Mouse (Mus musculus) neural tube, embryonic 14.5 days (tissue): ENCODE results near the gene Metap1d. TPM values are rescaled to one million over a fixed set of nuclear protein-coding genes. Genes with fewer than 3 reads are reported as not detected.
A peak's percentile ranks its signal among the peaks of the same experiment; 100 is the strongest.

ENCODE experiments used
- ATAC-seq: fragments of 200-750 bp; cut with Nextera tagmentation; 2 replicates; pipeline ENCODE4 v1.8.0; 2017; ENCODE audit warnings: low read depth, mild to moderate bottlenecking, moderate TSS enrichment, moderate library complexity
- H3K27ac ChIP-seq: fragments of 300-500 bp; sonication (generic); 2 replicates; pipeline ENCODE4 v1.5.1; 2014; ENCODE audit warnings: low read depth, mild to moderate bottlenecking, control low read depth, low read length, moderate library complexity, mixed read lengths
- H3K27me3 ChIP-seq: fragments of 300-500 bp; sonication (generic); 2 replicates; pipeline ENCODE4 v1.6.1; 2014; ENCODE audit warnings: low read length; ENCODE audit not compliant: control insufficient read depth, insufficient read depth
- H3K36me3 ChIP-seq: fragments of 300-500 bp; sonication (generic); 2 replicates; pipeline ENCODE4 v1.6.1; 2014; ENCODE audit warnings: low read length, mixed read lengths; ENCODE audit not compliant: control insufficient read depth, insufficient read depth
- H3K4me1 ChIP-seq: fragments of 300-500 bp; sonication (generic); 2 replicates; pipeline ENCODE4 v1.6.1; 2014; ENCODE audit warnings: low read length; ENCODE audit not compliant: control insufficient read depth, insufficient read depth
- H3K4me2 ChIP-seq: fragments of 300-500 bp; sonication (generic); 2 replicates; pipeline ENCODE4 v1.6.1; 2014; ENCODE audit warnings: mild to moderate bottlenecking, low read depth, low read length, control low read depth
- H3K4me3 ChIP-seq: fragments of 300-500 bp; sonication (generic); 2 replicates; pipeline ENCODE4 v1.5.1; 2014; ENCODE audit warnings: low read depth, low read length, control low read depth, mixed read lengths
- H3K9ac ChIP-seq: fragments of 300-500 bp; sonication (generic); replicated peaks from 2 replicates; pipeline ENCODE4 v1.6.1; 2014; ENCODE audit warnings: low read depth, mild to moderate bottlenecking, control low read depth, low read length, mixed read lengths
- H3K9me3 ChIP-seq: fragments of 300-500 bp; sonication (generic); 2 replicates; pipeline ENCODE4 v1.6.1; 2016; ENCODE audit warnings: low read length; ENCODE audit not compliant: control insufficient read depth
- WGBS: fragments of 180-500 bp; shearing (Covaris S2); extraction: QIAGEN DNeasy Blood & Tissue Kit; methylation state at CpG from one replicate; pipeline ENCODE4 v1.1.7; 2014; 5-methylcytosine and 5-hydroxymethylcytosine counted together
- polyA plus RNA-seq: library from polyadenylated mRNA; unstranded; fragments of >200 nt; fragmentation: Nextera tagmentation; extraction: Ambion mirVana; gene quantifications from 2 replicates; pipeline ENCODE4 v1.2.1, GENCODE M21; 2014

Metap1d gene
- 39.3 and 40.9 TPM in 2 replicates for polyA plus RNA-seq

DNA sequence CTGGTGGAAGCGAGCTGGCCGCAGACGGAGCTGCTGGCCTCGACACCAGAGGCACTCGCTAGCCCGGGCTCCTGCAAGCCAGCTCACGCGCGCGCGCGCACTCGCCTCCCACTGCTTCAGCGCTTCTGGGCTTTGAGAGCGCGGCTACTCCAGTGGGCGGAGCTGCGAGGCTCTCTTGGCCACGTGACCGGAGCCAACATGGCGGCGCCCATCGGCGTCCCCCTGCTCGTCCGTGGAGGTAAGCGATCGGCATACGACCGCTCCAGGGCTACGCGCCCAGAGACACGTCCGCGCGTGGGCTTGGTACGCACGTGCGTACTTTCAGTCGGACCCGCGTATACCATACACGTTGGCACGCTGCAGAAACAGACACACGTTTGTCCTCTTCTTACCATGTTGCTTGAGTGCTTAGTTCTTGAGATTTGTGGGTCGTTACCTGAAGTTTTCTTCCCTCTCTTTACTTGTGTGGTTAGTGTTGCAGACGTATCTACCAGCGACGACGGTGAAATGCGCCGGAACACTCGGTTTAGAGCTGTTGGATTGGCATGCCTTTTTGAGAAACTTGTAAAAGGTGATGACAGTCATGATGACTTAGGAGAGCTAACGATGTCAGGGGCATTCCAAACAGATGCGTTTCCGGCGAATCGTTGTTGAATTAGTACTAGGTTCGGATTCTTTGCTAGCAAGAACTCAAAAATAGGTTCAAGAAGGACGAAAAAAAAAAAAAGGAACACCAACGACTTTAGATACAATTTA is at the start of gene Metap1d:
Gene Metap1d (plus strand): TSS at position 116 of the 756 bp plus-strand sequence.
- Histone ChIP-seq H3K27ac (peak within 1 kb of the TSS; percentile 40; the same call in 1 of the 2 replicates), H3K4me1 (no peaks in the 10 kb centered on the region)
- under 1% methylated on average over 61 of the region's 61 CpGs for WGBS

DNA sequence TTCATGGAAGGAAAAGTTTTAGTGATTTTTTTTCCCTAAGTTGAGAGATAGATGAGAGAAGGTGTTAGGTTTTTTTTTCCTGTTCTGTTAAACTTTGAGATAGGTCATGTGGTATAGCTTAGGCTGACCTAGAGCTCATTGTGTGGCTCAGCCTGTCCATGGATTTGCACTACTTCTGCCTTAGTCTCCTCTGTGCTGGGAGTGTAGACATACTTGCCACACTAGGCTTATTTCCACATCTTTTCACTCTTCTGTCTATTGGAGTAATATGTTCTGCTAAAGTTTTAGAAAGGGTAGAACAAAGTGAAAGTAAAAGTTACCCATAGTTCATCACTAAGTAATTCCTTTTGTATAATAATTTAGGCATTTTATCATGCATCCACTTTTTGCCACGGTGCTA is 47.5 kb upstream of the Metap1d start:
- H3K9me3 ChIP-seq, result no peaks in the 10 kb centered on the region
- no peaks in the 10 kb centered on the region for H3K4me1 ChIP-seq
- ATAC-seq, result no peak
- no peaks in the 10 kb centered on the region for H3K36me3 ChIP-seq
- 93% methylated on average over 1 of the region's 1 CpGs for WGBS
- H3K9ac ChIP-seq, result no peak overlapping the region
- no peak overlapping the region for H3K4me2 ChIP-seq
- H3K27ac ChIP-seq, result no peak overlapping the region
- no peak overlapping the region for H3K4me3 ChIP-seq
- H3K27me3 ChIP-seq, result no peaks in the 10 kb centered on the region

More for the DNA sequence above, at the start of gene Metap1d:
- Histone ChIP-seq H3K36me3 (no peaks in the 10 kb centered on the region), H3K27me3 (0 out of 2 replicates have a peak, but pooled peaks cover 3% of the 10 kb centered on the region), H3K9me3 (no peaks in the 10 kb centered on the region), H3K4me2 (peak within 1 kb of the TSS; percentile 83), H3K9ac (peak within 1 kb of the TSS; percentile 57), H3K4me3 (peak within 1 kb of the TSS; percentile 59)
- peak; percentile 98 for ATAC-seq

DNA sequence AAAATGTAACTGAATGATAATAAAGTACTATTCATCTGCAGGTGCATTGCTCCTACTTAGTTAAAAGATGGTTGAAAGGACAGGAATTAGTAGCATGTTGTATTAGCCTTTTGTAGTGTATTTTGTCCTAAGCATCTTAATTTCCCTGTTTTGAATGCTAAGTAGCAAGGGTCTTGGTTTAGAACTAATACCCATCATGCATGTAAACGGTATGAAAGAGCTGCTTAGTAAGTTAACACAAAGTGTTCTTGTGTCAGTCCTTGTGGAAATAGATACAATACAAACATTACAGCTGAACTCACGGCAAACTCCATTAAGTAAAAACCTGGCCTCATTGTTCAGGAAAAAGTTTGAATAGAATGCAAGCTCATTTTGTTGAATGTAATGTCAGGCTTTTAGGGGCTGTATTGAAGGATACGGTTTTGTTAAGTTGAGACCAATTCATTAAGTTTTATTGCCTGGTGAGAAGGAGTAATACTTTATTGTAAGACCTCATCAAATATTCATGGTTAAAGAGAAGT is 34.3 kb upstream of the Metap1d start:
- H3K27ac ChIP-seq, result no peak overlapping the region
- 25% methylated on average over 3 of the region's 3 CpGs for WGBS
- no peaks in the 10 kb centered on the region for H3K27me3 ChIP-seq
- no peak overlapping the region for H3K9ac ChIP-seq
- no peak overlapping the region for H3K4me3 ChIP-seq
- H3K4me2 ChIP-seq, result no peak overlapping the region
- no peaks in the 10 kb centered on the region for H3K4me1 ChIP-seq
- no peak for ATAC-seq
- H3K9me3 ChIP-seq, result no peaks in the 10 kb centered on the region
- no peaks in the 10 kb centered on the region for H3K36me3 ChIP-seq

DNA sequence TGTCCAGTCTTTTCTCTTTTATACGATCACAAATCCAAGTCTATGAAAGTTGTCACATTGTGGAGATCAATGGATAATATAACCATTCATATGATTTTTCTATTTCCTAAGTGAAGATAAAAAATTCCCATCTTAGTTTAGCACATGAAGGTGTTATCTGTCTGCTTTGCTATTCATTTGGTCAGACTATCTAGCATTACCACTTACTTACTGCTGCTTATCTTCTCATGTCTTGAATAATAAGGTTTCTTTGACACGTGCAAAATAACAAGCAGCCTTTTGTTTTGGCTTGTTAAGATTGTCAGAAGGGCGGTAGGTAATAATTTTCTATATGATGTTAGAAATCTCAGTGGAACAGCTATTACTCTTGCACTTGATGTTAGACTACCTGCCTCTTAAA is 33.7 kb upstream of the Metap1d start:
- Histone ChIP-seq H3K4me3 (no peak overlapping the region), H3K9me3 (no peaks in the 10 kb centered on the region), H3K9ac (no peak overlapping the region), H3K27me3 (no peaks in the 10 kb centered on the region), H3K36me3 (no peaks in the 10 kb centered on the region), H3K4me2 (no peak overlapping the region), H3K27ac (no peak overlapping the region), H3K4me1 (no peaks in the 10 kb centered on the region)
- ATAC-seq, result no peak
- WGBS, result 76% methylated on average over 3 of the region's 3 CpGs

DNA sequence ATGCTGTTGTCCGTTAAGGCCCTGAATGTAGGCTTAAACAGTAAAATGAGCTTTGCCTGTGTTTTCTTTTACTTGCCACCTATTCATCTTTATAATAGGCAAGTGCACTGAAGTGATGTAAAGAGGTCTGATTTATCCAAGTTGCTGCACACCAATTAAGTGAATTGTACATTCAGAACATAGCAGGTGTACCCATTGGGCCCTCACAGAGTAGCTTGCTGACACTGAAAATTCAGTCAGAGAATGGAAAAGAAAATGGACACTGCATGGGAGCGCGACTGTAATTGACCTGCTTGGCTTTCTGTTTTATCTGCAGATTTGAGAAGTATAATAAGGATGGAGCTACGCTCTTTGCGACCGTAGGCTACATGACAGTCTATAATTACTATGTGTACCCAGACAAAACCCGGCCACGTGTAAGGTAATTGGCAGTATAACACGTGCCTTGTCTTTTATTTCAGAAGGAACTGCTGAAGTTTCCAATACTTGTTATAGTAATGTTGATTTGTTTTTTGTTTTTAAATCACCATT is 32.1 kb upstream of the Metap1d start:
- H3K9ac ChIP-seq, result no peak overlapping the region
- no peaks in the 10 kb centered on the region for H3K4me1 ChIP-seq
- no peak overlapping the region for H3K4me2 ChIP-seq
- no peaks in the 10 kb centered on the region for H3K9me3 ChIP-seq
- H3K27me3 ChIP-seq, result no peaks in the 10 kb centered on the region
- no peak for ATAC-seq
- H3K27ac ChIP-seq, result no peak overlapping the region
- no peak overlapping the region for H3K4me3 ChIP-seq
- WGBS, result 56% methylated on average over 9 of the region's 9 CpGs
- H3K36me3 ChIP-seq, result no peaks in the 10 kb centered on the region

DNA sequence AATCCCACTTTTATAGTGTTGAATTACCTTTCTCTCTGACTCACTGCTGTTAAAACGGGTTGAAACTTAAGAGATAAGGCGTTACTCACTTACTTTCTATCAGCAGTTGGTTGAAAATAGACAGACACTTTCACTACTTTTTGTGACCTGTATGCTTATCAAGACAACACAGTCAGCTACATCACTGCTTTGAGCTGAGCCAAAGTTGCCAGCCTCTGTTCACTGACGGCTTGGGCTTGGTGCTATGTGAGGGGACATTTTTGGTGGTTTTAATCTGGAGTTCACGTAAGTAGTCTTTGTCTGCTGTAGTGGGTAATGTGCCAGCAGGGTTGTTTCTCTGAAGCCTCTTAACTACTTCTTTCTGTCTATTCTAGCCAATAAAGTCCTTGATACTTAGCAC is 28.5 kb upstream of the Metap1d start:
- ATAC-seq, result no peak
- Histone ChIP-seq H3K36me3 (no peaks in the 10 kb centered on the region), H3K4me2 (no peak overlapping the region), H3K4me1 (no peaks in the 10 kb centered on the region), H3K9me3 (no peaks in the 10 kb centered on the region), H3K27me3 (no peaks in the 10 kb centered on the region), H3K27ac (no peak overlapping the region), H3K9ac (no peak overlapping the region), H3K4me3 (no peak overlapping the region)
- WGBS, result 85% methylated on average over 4 of the region's 4 CpGs

DNA sequence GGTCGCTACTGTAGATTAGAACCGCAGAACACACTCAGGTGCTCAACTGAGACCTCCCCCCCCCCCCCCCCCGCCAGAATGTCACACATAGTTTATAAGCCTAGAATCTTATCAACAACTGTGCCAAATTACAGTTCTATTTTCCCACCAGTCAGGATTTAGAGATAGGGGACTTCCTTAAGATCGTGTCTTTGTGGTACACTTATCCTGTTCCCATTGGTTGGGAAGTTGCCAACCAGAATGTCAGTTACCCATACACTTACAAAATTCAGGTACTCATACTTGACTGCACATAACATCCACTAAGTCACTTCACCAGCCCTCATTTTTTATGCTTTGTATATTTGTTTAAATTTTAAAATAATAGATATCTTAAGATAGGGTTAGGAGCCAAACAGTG is 17.6 kb upstream of the Metap1d start:
- no peak overlapping the region for H3K4me3 ChIP-seq
- H3K4me1 ChIP-seq, result no peaks in the 10 kb centered on the region
- no peak overlapping the region for H3K4me2 ChIP-seq
- no peak overlapping the region for H3K9ac ChIP-seq
- no peak overlapping the region for H3K27ac ChIP-seq
- no peaks in the 10 kb centered on the region for H3K27me3 ChIP-seq
- no peak for ATAC-seq
- H3K9me3 ChIP-seq, result no peaks in the 10 kb centered on the region
- 83% methylated on average over 4 of the region's 4 CpGs for WGBS
- H3K36me3 ChIP-seq, result peaks cover 3% of the 10 kb centered on the region; the same call in 1 of the 2 replicates

DNA sequence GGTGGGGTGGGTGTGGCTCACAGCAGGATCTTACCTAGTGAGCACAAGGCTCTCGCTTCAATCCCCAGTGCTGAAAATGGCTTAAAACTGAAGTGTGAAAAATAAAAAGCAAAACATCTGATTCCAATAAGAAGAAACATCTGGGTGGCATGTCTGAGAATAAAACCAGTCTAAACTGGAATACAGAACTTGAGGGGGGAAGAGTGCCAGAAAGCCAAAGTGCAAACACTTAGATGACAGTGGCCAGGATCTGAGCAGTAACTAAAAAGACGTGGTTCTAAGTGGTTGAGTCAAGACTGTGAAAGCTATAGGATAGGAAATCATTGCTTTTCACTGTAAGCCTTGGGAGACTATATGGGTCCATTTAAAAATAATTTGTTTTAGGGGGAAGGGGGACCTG is 9.7 kb upstream of the Metap1d start:
- Histone ChIP-seq H3K4me3 (no peak overlapping the region), H3K4me1 (no peaks in the 10 kb centered on the region), H3K9ac (no peak overlapping the region), H3K9me3 (no peaks in the 10 kb centered on the region), H3K27me3 (no peaks in the 10 kb centered on the region), H3K4me2 (no peak overlapping the region), H3K27ac (no peak overlapping the region), H3K36me3 (no peaks in the 10 kb centered on the region)
- ATAC-seq, result no peak
- 44% methylated on average over 2 of the region's 2 CpGs for WGBS

DNA sequence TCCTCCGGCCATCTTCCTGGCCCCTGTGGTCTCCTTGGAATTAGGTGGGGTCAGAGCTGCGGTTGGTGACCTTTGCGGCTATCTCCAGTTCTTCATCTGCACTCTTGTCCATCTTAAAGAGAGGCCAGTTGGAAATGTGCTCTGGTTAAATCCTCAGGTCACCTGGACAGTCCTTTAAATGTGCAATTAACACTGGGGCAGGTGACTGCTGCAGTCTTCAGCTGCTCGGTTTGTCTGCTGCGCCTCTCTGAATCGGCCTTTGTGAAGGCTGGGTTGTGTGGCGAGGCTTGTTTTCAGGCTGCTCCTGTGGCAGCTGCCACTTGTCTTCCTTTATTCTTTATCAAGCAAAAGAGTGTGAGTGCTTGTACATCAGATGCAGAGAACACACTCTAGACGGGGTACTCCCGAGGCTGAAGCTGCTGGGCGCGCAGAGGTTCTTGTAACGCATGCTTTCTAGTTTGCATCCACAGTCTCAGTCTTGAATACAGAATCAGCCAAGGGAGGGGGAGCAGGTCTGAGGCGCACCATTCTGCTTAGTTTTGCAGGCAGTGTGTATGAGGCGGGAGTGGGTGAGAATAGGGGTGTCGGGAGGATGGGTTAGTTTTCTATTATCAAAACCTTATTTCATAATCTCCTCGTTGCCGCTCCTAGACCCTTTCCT is 7.4 kb upstream of the Metap1d start:
- H3K9me3 ChIP-seq, result no peaks in the 10 kb centered on the region
- ATAC-seq, result no peak
- no peak overlapping the region for H3K4me2 ChIP-seq
- no peaks in the 10 kb centered on the region for H3K36me3 ChIP-seq
- WGBS, result 52% methylated on average over 17 of the region's 17 CpGs
- H3K27ac ChIP-seq, result no peak overlapping the region
- H3K9ac ChIP-seq, result no peak overlapping the region
- H3K27me3 ChIP-seq, result no peaks in the 10 kb centered on the region
- H3K4me3 ChIP-seq, result no peak overlapping the region
- H3K4me1 ChIP-seq, result no peaks in the 10 kb centered on the region
